Mouse (Mus musculus) gastrocnemius, postnatal 10 days (tissue): ENCODE measurements around the gene Filip1l. TPM values are rescaled to one million over a fixed set of nuclear protein-coding genes. Genes with fewer than 3 reads are reported as not detected.
A peak's percentile ranks its signal among the peaks of the same experiment; 100 is the strongest.

ENCODE experiments used
- DNase-seq: peaks from one replicate; pipeline ENCODE4 v3.0.0; 2021; ENCODE audit warnings: mixed read lengths
- total RNA-seq, 2 experiments: library from RNA; stranded (reverse); gene quantifications; 2 replicates each; pipeline ENCODE4 v1.2.3; 2021

Filip1l gene
- total RNA-seq, 2 experiments from 2014 or later: 53.5 to 60.3 TPM

DNA sequence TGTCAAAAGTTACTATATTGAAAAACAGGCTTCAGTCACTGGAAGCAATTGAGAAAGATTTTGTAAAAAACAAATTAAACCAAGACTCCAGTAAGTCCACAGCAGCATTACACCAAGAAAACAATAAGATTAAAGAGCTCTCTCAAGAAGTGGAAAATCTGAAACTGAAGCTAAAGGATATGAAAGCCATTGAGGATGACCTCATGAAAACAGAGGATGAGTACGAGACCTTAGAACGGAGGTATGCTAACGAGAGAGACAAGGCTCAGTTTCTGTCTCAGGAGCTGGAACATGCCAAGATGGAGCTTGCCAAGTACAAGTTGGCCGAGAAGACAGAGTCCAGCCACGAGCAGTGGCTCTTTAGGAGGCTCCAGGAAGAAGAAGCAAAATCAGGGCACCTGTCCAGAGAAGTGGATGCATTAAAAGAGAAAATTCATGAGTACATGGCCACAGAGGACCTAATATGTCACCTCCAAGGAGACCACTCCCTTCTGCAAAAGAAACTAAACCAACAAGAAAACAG lies 218.0 kb downstream of the Filip1l start:
- no peak for DNase-seq

DNA sequence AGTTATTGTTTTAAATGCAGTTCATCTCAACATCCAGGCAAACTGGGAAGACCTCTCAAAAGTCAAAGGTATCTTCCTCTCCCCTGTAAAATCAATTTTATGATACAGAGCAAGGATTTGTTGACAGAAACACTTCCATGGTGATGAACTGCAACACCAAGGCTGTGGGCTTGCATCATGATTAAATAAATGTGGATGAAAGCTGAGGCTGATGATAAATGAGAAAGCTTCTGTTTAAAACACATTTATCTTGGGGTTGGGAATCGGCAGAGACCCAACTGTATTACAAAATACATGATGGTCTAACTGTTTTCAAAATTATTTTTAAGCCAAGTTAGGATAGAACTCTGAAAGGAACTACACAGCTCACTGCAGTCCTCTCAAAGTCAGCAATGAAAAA lies 220.9 kb downstream of the Filip1l start:
- DNase-seq: no peak

DNA sequence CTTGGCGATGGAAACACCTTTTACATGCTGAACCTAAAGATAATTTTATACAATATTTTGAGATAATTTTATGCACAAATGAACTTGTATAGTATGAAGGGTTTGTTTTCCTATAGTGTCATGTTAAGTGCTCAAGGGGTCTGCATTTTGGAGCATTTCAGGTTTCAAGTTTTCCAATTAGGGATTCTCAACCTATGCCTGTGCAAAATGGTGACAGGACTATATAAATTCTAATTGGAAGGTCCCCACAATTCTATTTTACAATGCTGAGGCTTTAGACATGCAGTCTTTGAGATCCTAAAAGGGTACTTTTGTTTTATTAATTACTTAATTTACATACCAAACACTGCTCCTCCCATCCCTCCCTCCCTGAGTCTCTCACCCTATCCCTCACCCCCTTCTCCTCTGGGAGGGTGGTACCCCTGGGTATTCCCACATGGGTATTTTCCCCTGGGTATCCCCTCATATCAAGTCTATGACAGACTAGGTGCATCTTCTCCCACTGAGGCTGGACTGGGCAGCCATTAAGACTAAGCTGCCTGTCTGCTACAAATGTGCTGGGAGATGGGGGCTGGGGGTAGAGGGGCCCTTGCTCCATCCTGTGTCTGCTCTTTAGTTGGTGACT lies 223.0 kb downstream of the Filip1l start:
- DNase-seq: no peak

DNA sequence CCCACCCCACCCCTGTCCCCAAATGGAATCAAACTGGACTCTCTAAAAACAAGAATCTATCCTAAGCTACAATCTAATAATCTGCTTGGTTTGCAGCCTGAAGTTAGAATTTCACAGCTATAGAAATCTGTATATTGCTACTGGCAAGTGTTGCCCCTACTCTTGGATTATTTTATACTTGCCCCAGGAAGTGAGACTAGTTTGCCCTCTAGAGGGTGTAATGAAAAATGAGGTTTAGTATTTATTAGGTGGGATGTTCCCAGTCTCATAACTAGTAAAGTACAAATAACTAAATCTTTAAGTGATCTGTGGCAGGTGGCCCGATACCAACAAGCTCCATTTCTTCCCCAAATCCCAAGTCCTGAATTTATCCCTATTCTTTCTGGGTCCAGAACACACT lies 224.6 kb downstream of the Filip1l start:
- DNase-seq: no peak

DNA sequence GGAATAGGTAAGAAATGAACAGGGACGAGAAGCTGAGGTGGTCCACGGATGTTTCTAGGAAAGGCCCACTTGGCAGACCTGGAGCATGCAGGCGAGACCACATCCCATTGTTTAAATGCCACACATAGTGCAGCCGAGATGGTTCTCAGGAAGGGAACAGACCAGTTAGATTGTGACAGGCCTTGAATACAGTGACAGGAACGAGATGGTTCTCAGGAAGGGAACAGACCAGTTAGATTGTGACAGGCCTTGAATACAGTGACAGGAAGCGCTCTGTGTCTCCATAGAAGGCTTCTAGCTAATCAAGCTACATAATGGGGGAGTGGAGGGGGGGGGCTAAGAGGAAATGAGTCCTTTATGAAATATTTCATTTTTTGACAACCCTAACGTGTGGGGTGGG lies 227.1 kb downstream of the Filip1l start:
- DNase-seq: no peak

DNA sequence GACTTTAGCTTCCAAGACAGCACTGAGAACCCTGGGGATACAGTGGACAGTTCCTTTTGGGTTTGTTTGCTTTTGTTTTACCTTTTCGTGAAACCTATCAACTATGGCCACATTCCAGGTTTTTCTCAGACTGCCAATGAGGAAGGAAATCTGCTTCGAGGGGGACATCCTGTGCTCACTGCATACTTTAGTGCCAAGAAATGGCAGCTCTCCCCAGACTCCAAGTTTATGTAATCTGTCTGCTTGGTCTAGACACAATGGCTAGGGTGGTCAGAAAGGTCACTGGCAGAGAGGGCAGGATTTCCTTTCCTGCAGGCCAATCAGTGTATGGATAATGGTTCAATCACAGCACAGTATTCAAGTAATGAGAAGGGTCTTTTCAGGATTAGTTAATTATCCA lies 229.1 kb downstream of the Filip1l start:
- no peak for DNase-seq

DNA sequence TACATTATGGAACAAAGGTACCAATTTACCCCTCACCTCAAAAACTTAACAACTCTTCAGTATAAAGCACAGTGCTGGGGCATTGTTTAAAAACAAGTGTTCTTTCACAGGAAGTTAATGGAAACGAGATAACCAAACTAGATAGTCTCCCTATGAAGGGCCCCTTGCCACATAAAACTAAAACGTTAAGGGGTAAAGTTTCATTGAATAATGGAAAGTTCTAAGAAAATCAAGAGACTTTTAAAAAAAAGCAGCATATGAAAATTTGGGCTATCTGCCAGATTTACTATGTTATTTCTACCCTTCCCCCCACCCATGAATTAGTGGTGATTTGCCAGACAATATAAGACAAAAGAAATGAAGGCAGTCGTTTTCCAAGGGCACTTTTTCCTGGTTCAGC lies 232.3 kb downstream of the Filip1l start:
- DNase-seq: no peak

DNA sequence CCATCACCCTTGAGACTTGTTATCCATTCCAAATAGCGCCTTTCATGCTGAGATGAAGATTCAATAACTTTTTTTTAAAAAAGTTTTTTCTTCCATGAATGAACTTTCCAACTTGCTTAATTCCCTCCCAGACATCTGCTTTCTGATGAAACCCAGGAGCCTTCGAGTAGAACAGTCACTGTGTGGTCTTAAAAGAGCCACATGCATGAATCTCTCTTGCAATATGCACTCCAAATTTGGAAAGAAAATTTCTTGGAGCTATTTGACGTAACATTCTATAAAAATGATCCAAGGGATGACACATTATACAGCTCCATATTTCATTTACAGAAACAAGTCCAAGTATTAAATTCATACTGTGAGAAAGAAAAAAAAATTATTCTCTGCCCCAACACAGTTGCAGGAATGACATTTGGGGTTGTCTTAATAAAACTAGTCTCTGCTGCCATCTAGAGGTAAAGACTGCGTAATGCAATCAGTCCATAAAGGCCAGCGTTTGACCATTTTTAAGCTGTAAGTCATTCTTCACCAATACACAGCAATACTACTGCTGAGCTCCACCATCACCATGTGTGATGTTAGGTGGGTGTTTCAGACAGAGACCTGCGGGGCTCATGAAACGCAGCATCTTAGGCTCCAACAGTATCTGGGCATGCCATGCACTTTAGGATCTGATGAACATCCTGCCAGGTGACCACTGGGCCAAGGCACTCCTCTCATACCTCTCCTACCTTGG lies 240.7 kb downstream of the Filip1l start:
- no peak for DNase-seq

DNA sequence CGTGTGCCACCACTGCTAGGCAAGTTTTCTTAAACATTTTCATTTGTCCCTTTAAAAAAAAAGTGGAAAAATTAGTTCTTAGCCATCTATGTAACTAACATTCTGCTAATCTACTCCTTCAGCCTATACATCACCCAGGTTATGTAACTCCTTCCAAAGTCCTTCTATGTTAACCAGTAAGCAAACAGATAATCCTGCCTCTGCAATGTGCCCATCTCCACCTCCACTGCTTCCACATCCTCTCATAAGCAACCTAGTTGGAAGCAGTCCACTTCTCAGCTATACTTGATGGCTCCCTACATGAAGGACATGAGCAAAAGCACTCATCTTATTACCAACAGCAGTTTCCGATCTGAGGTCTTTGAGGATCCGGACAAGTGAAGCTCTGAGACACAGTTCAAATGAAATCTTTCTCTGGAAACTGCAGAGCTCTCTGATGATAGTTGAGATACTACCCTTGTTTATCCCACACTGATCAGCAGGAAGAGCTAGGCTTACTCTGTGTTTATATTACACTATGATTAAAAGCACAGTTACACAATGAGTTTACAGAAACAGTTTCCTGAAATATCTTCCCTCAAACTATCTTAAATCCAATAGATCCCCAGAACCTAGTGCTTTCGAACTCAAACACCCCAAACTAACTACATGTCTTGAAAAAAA lies 244.5 kb downstream of the Filip1l start:
- DNase-seq: no peak

DNA sequence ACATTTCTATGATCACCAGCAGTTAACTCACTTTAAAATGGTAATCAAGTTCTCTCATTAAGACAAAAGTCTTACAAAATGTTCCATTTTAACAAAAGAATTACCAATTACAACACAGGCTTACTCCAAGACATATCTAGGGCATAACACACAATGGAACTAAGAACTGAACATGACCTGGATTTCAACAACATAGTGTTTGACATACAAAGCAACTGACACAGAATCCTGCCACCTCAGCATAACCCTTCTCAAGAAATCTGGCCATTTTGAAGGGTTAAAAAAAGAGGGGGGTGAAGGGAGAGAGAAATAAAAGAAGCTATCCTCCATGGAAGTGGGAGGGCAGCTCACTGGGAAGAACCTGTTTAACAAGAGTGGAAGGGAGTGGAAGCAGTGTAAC lies 248.1 kb downstream of the Filip1l start:
- no peak for DNase-seq

DNA sequence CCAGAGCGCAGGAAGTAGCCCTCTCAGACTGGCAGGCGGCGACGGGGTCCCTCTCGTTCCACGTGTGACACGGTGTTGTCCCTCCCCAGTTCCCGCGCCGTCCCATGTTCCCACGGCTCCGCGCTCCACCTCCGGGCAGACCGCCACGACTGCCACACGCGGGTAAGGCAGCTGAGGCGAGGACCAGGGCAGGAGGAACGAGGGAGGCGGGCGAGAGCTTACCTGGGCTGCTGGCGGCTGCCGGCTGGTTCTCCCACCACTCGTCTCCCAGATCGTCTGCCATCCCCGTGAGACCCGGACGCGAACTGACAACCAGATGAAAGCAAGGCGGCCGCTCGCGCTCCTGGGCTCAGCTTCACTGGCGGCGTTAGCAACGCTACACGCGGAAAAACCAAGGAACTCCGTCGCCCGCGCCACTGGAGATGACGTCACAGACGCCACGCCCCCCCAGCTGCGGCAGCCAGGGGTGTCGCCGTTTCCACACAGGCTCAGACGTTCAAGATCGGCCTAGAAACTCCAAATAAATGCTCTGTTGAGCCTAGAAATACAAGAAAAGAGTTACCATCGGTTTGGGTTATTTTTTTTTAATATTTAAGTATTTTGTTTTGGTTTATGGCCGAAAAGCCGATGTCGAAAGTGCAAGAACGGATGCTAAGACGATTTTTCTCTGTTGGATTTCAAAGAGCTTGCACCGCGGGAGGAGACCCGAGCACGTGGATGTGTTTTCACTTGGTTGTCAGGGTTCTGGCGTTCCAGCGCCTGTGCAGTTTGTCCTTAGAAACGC lies 253.7 kb downstream of the Filip1l start, which contains the start of gene Cmss1:
Gene Cmss1 (minus strand): TSS at position 421 of the 784 bp plus-strand sequence.
- peak; percentile 87 for DNase-seq

DNA sequence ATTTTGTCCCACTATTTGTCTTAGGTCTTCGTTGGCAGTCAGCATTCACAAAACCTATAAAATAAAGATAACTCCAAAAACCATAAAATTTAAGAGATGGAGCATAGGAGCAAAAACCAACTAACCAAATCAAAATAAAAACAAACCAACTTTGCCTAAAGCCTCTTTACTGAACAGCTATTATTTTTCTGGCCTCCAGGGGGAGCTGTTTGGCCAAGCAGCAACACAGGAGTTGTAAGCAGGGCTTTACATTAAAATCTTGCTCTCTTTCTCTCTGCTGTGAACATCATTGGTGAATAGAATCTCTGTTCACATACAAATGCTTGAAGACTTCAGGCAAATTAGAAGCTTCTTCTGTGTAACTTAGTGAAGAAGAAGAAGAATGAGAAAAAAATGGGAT lies 258.9 kb downstream of the Filip1l start:
- peak; percentile 14 for DNase-seq

Other genes starting within 250 kb of the Filip1l start
- 10 to 100 TPM; 39.7 to 40.4 TPM for gene Tomm70a, start 231.4 kb upstream of the Filip1l start, total RNA-seq
- gene Nit2, start 185.8 kb upstream of the Filip1l start, total RNA-seq: 10 to 100 TPM; 34.5 to 35.0 TPM
- 10 to 100 TPM; 24.6 to 29.0 TPM for gene Tbc1d23, start 121.6 kb upstream of the Filip1l start, total RNA-seq
- gene Tmem30c, start 60.2 kb upstream of the Filip1l start, total RNA-seq: not detected